ENCODE assay signal across 15 mouse cellular contexts in the genomic region with DNA sequence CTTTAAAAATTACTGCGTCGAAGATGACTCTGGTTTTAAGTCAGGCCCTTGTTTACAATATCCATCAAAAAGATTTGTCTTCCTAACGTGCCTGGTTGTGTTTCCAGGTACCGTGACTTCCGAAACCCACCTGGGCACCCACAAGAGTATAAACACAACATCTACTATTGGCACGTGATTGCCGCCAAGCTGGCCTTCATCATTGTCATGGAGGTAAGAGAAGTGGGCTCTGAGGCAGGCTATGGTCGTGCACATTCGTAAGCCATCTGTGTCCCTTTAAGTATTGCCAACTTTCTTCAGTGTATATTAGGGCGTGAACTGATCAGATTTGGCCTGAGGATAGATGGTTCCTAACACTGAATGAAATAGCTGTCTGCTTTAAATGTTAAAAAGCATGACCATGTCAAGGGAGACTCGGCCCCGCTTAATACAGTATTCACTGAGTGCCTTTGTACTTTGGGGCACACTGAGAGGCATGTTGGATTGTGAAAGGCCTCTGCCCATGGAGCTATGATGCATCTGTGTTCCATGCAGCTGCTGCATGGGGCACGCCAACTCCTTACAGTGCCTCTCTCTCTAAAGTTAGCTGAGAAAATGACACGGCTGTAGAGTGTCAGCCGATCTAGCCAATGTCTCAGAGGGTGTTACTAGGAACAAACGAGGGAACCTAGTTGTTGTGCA.
"Had no signal": no experiment of that assay in that cellular context is flagged by ENCODE, and none has a peak within 500 bp of the region (broad histone marks: within the 10 kb centered on the region; RNA-seq: fewer than 3 reads in every experiment).

No protein-coding gene starts in this region.

- DNase-seq: kidney, adult 8-10 months; kidney, postnatal 25 days; lung, adult 2 months; lung, postnatal 36 days; retina, postnatal 1 day; right cerebral cortex, postnatal 4 days; spleen, adult 18-20 months; thymus, adult 18-20 months; thymus, postnatal 14 days had no signal

- H3K27ac ChIP-seq: left cerebral cortex, adult 2 months; limb, embryonic 10.5 days; liver, embryonic 15.5 days had no signal

- H3K4me3 ChIP-seq: left cerebral cortex, adult 2 months; limb, embryonic 10.5 days; liver, embryonic 15.5 days; myocyte had no signal

- H3K4me2 ChIP-seq: liver, embryonic 11.5 days; liver, embryonic 15.5 days had no signal

- H3K9me3 ChIP-seq: limb, embryonic 10.5 days; liver, embryonic 15.5 days had no signal

- ATAC-seq: lung, postnatal 0 days had no signal

- H3K4me1 ChIP-seq: liver, embryonic 15.5 days had no signal

- H3K9ac ChIP-seq: liver, embryonic 15.5 days had no signal

- H3K27me3 ChIP-seq: liver, embryonic 15.5 days had no signal
